Mouse (Mus musculus) limb, embryonic 11.5 days (tissue): Measurements from ENCODE around the gene Vps26c. TPM values are rescaled to one million over a fixed set of nuclear protein-coding genes. Genes with fewer than 3 reads are reported as not detected.

Source experiments
- ATAC-seq: fragments of 200-750 bp; cut with Nextera tagmentation; 2 replicates; pipeline ENCODE4 v1.8.0; 2017; ENCODE audit warnings: low read depth; ENCODE audit not compliant: insufficient number of reproducible peaks, low FRiP score, low TSS enrichment
- DNase-seq: peaks from one replicate; pipeline ENCODE4 v3.0.0-alpha.2; 2015; ENCODE audit warnings: low spot score
- H3K27ac ChIP-seq: fragments of 300-500 bp; sonication (generic); replicated peaks from 2 replicates; pipeline ENCODE4 v1.5.1; 2014; ENCODE audit warnings: low read depth, mild to moderate bottlenecking, low read length
- H3K27me3 ChIP-seq: fragments of 300-500 bp; sonication (generic); 2 replicates; pipeline ENCODE4 v1.6.1; 2014; ENCODE audit warnings: mild to moderate bottlenecking, low read length, mixed read lengths; ENCODE audit not compliant: control insufficient read depth, insufficient read depth
- H3K36me3 ChIP-seq: fragments of 300-500 bp; sonication (generic); 2 replicates; pipeline ENCODE4 v1.6.1; 2014; ENCODE audit warnings: mild to moderate bottlenecking, low read length, moderate library complexity, mixed read lengths; ENCODE audit not compliant: control insufficient read depth, insufficient read depth
- H3K4me1 ChIP-seq: fragments of 300-500 bp; sonication (generic); 2 replicates; pipeline ENCODE4 v1.6.1; 2014; ENCODE audit warnings: low read length, mixed read lengths; ENCODE audit not compliant: control insufficient read depth, insufficient read depth
- H3K4me2 ChIP-seq: fragments of 300-500 bp; sonication (generic); 2 replicates; pipeline ENCODE4 v1.6.1; 2014; ENCODE audit warnings: low read depth, mild to moderate bottlenecking, moderate library complexity; ENCODE audit not compliant: severe bottlenecking
- H3K4me3 ChIP-seq: fragments of 300-500 bp; sonication (generic); 2 replicates; pipeline ENCODE4 v1.5.1; 2014; ENCODE audit warnings: low read depth, low read length
- H3K9ac ChIP-seq: fragments of 300-500 bp; sonication (generic); 2 replicates; pipeline ENCODE4 v1.6.1; 2014; ENCODE audit warnings: mild to moderate bottlenecking, low read length
- H3K9me3 ChIP-seq: fragments of 300-500 bp; sonication (generic); 2 replicates; pipeline ENCODE4 v1.6.1; 2016; ENCODE audit warnings: low read length; ENCODE audit not compliant: control insufficient read depth
- WGBS: fragments of 180-500 bp; shearing (Covaris S2); extraction: QIAGEN DNeasy Blood & Tissue Kit; methylation state at CpG from one replicate; pipeline ENCODE4 v1.1.7; 2014; 5-methylcytosine and 5-hydroxymethylcytosine counted together
- polyA plus RNA-seq: library from polyadenylated mRNA; unstranded; fragments of >200 nt; fragmentation: Nextera tagmentation; extraction: Ambion mirVana; gene quantifications from 2 replicates; pipeline ENCODE4 v1.2.1, GENCODE M21; 2014

Gene Vps26c
- polyA plus RNA-seq, 1 experiment from 2014 or later, result 49.3 TPM

DNA sequence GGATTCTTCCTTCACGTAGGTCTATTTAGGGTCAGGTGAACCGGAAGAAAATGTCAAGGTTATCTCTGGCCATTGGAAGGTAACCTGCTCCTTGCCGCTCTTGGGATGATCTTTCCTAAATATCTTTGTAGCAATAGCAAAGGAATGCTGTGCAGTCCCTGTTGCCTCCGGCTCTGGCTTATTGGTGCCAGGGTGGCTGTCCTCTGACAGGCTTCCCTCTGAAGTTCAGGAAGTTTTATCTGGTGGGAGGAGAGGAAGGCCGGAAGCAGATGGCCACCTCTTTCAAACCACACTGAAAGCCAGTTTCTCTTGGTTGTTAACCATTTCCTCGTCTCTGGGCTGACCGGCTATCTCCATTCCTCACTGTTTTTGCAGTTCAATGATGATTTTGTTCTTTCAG is 32.7 kb upstream of the Vps26c start:
- Histone ChIP-seq H3K27me3 (no peaks in the 10 kb centered on the region), H3K4me3 (no peak overlapping the region), H3K9ac (no peak overlapping the region), H3K4me1 (no peaks in the 10 kb centered on the region), H3K36me3 (no peaks in the 10 kb centered on the region), H3K9me3 (no peaks in the 10 kb centered on the region), H3K27ac (no peak overlapping the region), H3K4me2 (no peak overlapping the region)
- ATAC-seq, result no peak
- WGBS, result 44% methylated on average over 7 of the region's 7 CpGs
- no peak for DNase-seq

DNA sequence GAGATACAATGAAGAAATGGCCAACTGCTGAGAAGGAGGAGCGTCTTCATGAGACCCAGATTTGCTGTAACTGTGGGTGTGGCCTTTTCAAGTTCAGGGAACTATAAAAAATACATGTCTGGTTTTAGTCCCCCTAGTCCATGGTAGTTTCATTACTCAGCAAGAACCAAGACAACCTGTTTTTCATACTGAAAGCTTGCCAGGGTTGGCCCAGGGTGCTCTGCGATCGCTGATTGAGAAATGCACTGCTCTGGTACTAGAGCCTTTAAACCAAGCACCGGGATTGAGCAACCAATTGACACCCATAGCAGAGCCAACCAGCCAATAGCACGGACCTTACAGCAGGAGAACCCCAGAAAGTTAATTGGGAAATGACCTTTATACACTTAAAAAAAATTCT is 29.6 kb upstream of the Vps26c start:
- no peak overlapping the region for H3K9ac ChIP-seq
- ATAC-seq (no peak), DNase-seq (no peak)
- no peaks in the 10 kb centered on the region for H3K4me1 ChIP-seq
- no peaks in the 10 kb centered on the region for H3K27me3 ChIP-seq
- 89% methylated on average over 5 of the region's 5 CpGs for WGBS
- no peak overlapping the region for H3K4me2 ChIP-seq
- H3K36me3 ChIP-seq, result no peaks in the 10 kb centered on the region
- H3K27ac ChIP-seq, result no peak overlapping the region
- H3K9me3 ChIP-seq, result no peaks in the 10 kb centered on the region
- no peak overlapping the region for H3K4me3 ChIP-seq

DNA sequence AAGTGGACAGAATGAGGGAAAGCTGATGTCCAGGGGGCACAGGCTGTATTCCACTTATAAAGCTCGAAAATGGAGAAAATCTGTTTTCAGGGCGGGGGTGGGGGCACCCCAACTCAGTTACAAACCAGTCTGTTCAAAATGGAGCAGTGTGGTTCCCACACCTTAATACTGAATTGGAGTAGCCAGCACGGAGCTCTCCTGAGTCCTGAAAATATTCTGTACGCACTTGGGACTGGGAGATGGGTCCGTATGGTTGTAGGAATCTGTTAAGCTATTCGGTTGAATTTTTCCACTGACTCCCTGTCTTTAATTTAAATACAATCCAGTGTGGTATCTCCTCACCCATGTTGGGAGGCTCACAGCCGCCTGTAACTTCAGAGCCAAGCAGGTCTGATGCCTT is 28.7 kb upstream of the Vps26c start:
- 83% methylated on average over 7 of the region's 7 CpGs for WGBS
- no peak overlapping the region for H3K27ac ChIP-seq
- H3K9me3 ChIP-seq, result no peaks in the 10 kb centered on the region
- no peaks in the 10 kb centered on the region for H3K27me3 ChIP-seq
- DNase-seq, result no peak
- H3K9ac ChIP-seq, result no peak overlapping the region
- no peaks in the 10 kb centered on the region for H3K36me3 ChIP-seq
- no peak overlapping the region for H3K4me2 ChIP-seq
- ATAC-seq, result no peak
- no peaks in the 10 kb centered on the region for H3K4me1 ChIP-seq
- H3K4me3 ChIP-seq, result no peak overlapping the region

DNA sequence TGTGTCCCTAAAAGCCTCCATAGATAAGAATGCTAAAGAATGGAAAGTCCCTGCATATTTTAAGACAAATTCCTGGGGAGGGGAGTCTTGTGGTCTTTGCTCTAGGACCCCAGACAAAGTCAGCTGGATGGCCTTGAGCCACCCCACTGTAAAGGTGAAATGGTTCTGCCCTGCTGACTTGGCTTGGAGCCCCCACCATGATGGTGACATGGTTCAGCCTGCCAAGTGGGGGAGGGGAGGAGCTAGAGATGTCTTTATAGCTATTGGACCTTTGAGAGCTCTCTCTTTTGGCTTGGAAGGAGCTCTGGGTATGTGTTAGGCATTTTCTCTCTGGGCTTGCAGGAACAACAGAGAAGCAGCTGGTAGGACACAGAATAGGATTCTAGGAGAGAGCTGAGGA is 25.3 kb upstream of the Vps26c start:
- no peak overlapping the region for H3K4me2 ChIP-seq
- no peak overlapping the region for H3K27ac ChIP-seq
- H3K27me3 ChIP-seq, result no peaks in the 10 kb centered on the region
- H3K9me3 ChIP-seq, result no peaks in the 10 kb centered on the region
- H3K9ac ChIP-seq, result no peak overlapping the region
- H3K4me3 ChIP-seq, result no peak overlapping the region
- no peak for ATAC-seq
- no peak for DNase-seq
- H3K4me1 ChIP-seq, result no peaks in the 10 kb centered on the region
- no peaks in the 10 kb centered on the region for H3K36me3 ChIP-seq

DNA sequence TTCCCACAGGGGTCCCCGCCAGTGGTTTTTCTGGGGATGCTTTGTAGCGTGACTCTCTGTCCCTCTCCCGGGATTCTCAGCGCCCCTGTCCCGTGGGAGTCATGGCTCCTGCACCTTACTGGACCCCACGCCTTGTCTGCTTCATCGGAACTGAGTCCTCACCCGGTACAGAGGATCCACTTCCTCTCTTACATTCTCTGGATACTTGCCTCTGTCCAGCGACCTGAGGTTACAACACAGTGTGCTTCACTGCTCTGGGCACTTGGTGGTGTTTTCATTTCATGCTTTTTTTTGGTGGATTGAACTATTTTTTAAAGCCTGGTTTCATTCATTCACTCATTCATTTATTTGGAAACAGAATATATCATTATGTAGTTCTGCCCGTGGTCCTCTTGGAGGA is 23.2 kb upstream of the Vps26c start:
- Histone ChIP-seq H3K27me3 (no peaks in the 10 kb centered on the region), H3K9me3 (no peaks in the 10 kb centered on the region), H3K9ac (no peak overlapping the region), H3K4me1 (no peaks in the 10 kb centered on the region), H3K4me2 (no peak overlapping the region), H3K36me3 (no peaks in the 10 kb centered on the region), H3K4me3 (no peak overlapping the region), H3K27ac (no peak overlapping the region)
- ATAC-seq (no peak), DNase-seq (no peak)
- WGBS, result 77% methylated on average over 10 of the region's 10 CpGs

DNA sequence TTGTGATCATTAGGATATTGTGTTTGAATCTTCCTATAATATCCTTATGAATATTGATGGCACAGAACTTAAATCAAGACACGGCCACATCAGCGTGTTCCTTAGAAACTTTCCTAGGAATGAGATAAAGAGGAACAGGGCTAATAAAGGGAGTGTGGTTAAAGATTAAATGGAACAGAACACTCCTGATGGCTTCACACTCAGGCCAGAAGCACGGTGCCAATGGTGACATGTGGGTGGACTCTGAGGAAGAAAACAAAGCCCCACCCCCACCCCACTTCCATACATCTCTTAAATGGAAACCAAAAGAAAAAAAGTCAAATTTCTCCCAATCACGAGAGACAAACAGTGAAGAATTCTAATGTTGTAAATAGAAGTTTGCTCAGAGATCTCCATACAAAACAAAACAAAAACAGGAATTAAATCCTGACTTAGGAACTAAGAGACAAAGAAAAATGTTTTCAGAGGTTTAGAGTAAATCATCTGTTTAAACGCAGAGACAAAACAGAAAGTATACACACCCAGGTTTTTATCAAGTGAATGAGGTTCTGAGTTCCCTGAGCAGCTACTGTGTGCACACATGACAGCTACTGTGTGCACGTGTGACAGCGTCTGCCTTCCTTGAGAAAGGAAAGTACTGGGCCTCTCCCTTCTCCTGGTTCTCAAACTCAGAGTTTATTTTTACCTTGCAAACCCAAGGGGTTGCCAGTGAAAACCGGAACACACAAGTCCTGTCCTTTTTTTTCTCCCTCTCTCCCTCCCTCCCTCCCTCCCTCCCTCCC is 19.3 kb upstream of the Vps26c start:
- no peak for ATAC-seq
- 60% methylated on average over 8 of the region's 8 CpGs for WGBS
- Histone ChIP-seq H3K27ac (no peak overlapping the region), H3K9ac (no peak overlapping the region), H3K36me3 (no peaks in the 10 kb centered on the region), H3K27me3 (no peaks in the 10 kb centered on the region), H3K9me3 (no peaks in the 10 kb centered on the region), H3K4me2 (no peak overlapping the region), H3K4me3 (no peak overlapping the region), H3K4me1 (no peaks in the 10 kb centered on the region)
- no peak for DNase-seq

DNA sequence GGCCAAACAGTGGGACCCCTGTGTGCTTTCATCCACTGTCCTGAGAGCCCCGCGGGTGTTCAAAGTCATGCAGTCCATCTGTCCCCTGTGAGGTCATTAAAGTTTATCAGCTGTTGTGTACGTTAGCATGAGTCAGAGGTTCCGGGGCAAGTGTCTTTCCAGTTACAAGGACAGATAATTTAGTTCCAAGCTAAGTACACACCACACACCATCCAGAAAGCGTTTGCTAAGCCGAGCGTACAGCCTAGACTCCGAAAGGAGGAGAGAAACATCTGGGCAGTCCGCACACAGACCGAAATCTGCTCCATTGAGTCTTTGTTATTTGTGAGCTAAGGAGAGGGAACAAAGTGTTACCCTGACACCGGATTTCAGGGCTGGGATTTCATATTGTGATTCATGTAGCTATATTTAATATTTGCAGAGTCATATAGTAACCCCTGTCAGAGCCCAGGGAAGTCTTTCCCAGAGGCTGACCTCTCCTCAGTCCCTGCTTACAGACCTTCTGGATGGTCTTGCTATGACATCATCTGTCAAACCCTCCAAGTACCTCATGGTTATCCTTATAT is 18.0 kb upstream of the Vps26c start:
- H3K4me2 ChIP-seq, result no peak overlapping the region
- H3K4me1 ChIP-seq, result no peaks in the 10 kb centered on the region
- WGBS, result 77% methylated on average over 11 of the region's 11 CpGs
- H3K27me3 ChIP-seq, result no peaks in the 10 kb centered on the region
- H3K9me3 ChIP-seq, result no peaks in the 10 kb centered on the region
- H3K36me3 ChIP-seq, result no peaks in the 10 kb centered on the region
- H3K27ac ChIP-seq, result no peak overlapping the region
- H3K9ac ChIP-seq, result no peak overlapping the region
- no peak overlapping the region for H3K4me3 ChIP-seq
- ATAC-seq (no peak), DNase-seq (no peak)

DNA sequence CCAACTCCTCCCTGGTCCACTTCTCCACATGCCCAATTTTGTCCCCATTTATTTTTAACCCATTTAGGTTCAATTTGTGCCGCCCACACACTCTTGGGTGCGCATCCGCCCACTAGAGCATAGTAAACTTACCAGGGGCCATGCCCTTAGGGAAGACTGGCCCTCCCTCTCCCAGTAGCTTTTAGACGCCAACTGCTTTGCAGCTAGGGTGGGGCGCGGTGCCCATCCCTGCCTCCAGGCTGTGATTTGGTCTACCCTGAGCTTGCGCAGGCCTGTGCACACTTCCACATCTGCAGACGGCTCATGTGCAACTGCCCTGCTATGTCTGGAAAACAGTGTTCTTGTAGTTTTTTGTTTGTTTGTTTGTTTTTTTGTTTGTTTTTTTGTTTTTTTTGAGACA is 16.3 kb upstream of the Vps26c start:
- no peaks in the 10 kb centered on the region for H3K36me3 ChIP-seq

DNA sequence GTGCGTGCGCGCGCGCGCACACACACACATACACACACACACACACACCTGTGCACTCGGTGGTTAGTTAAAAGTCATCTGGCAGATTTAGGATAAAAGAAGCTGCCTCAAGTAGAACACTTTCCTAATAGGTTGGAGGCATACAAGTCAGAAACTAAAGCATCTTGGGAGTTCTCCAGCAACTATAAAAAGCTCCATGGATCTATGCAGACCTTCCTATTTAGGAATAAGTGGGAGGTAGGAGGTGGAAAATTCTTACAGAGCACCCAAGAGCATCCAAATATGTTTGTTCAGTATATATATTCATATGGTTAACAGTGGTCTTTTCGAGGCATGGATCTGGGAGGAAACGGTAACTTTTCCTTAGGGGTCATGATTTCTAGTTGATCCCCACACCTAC is 13.5 kb upstream of the Vps26c start:
- H3K27me3 ChIP-seq, result no peaks in the 10 kb centered on the region
- H3K4me3 ChIP-seq, result no peak overlapping the region
- no peaks in the 10 kb centered on the region for H3K36me3 ChIP-seq
- H3K9ac ChIP-seq, result no peak overlapping the region
- DNase-seq (no peak), ATAC-seq (no peak)
- WGBS, result 95% methylated on average over 9 of the region's 9 CpGs
- no peaks in the 10 kb centered on the region for H3K4me1 ChIP-seq
- H3K27ac ChIP-seq, result no peak overlapping the region
- no peaks in the 10 kb centered on the region for H3K9me3 ChIP-seq
- no peak overlapping the region for H3K4me2 ChIP-seq

More for the DNA sequence above, 16.3 kb upstream of the Vps26c start:
- no peak overlapping the region for H3K27ac ChIP-seq
- H3K27me3 ChIP-seq, result no peaks in the 10 kb centered on the region
- H3K4me1 ChIP-seq, result no peaks in the 10 kb centered on the region
- H3K9me3 ChIP-seq, result no peaks in the 10 kb centered on the region
- no peak overlapping the region for H3K9ac ChIP-seq
- H3K4me3 ChIP-seq, result no peak overlapping the region
- ATAC-seq, result no peak
- WGBS, result 85% methylated on average over 8 of the region's 8 CpGs
- H3K4me2 ChIP-seq, result no peak overlapping the region
- DNase-seq, result no peak
